Mouse (Mus musculus) ES-Bruce4 (cell line): Measurements from ENCODE around the gene Amotl2.

Experiments used
- CTCF ChIP-seq: IDR thresholded peaks from one replicate; pipeline ENCODE4 v1.8.1; 2011; ENCODE audit warnings: low read depth, low read length
- EP300 ChIP-seq: IDR thresholded peaks from 2 replicates; pipeline ENCODE4 v1.6.1; 2011; ENCODE audit warnings: low read depth, low read length; ENCODE audit not compliant: insufficient read depth
- POLR2A ChIP-seq: IDR thresholded peaks from one replicate; pipeline ENCODE4 v1.8.1; 2011; ENCODE audit warnings: low read length; ENCODE audit not compliant: insufficient read depth

- no peak for TF ChIP-seq CTCF
- TF ChIP-seq POLR2A = no peak
- TF ChIP-seq EP300 = no peak
Measured at GRCm38 (mm10) chr9:102722071-102722561, 5.6 kb downstream of the Amotl2 start.
